Mouse (Mus musculus) neural tube, embryonic 11.5 days (tissue): ENCODE measurements around the gene Zfp850. TPM values are rescaled to one million over a fixed set of nuclear protein-coding genes. Genes with fewer than 3 reads are reported as not detected.

ENCODE experiments used
- ATAC-seq: fragments of 200-750 bp; cut with Nextera tagmentation; 2 replicates; pipeline ENCODE4 v1.8.0; 2017; ENCODE audit warnings: moderate number of reproducible peaks, mild to moderate bottlenecking, moderate TSS enrichment, moderate library complexity; ENCODE audit not compliant: insufficient read depth, low FRiP score, low TSS enrichment
- DNase-seq: peaks from one replicate; pipeline ENCODE4 v3.0.0-alpha.2; 2015; ENCODE audit warnings: low spot score
- H3K27ac ChIP-seq: fragments of 300-500 bp; sonication (generic); 2 replicates; pipeline ENCODE4 v1.5.1; 2014; ENCODE audit warnings: low read depth, mild to moderate bottlenecking, low read length
- H3K27me3 ChIP-seq: fragments of 300-500 bp; sonication (generic); 2 replicates; pipeline ENCODE4 v1.6.1; 2014; ENCODE audit warnings: mild to moderate bottlenecking, low read length, mixed read lengths; ENCODE audit not compliant: control insufficient read depth, insufficient read depth
- H3K36me3 ChIP-seq: fragments of 300-500 bp; sonication (generic); 2 replicates; pipeline ENCODE4 v1.6.1; 2014; ENCODE audit warnings: mild to moderate bottlenecking, low read length, moderate library complexity, mixed read lengths; ENCODE audit not compliant: control insufficient read depth, insufficient read depth
- H3K4me1 ChIP-seq: fragments of 300-500 bp; sonication (generic); 2 replicates; pipeline ENCODE4 v1.6.1; 2014; ENCODE audit warnings: low read length, mixed read lengths; ENCODE audit not compliant: control insufficient read depth, insufficient read depth
- H3K4me2 ChIP-seq: fragments of 300-500 bp; sonication (generic); 2 replicates; pipeline ENCODE4 v1.6.1; 2014; ENCODE audit warnings: low read depth, mild to moderate bottlenecking, moderate library complexity
- H3K4me3 ChIP-seq: fragments of 300-500 bp; sonication (generic); 2 replicates; pipeline ENCODE4 v1.5.1; 2014; ENCODE audit warnings: low read depth, low read length
- H3K9ac ChIP-seq: fragments of 300-500 bp; sonication (generic); 2 replicates; pipeline ENCODE4 v1.6.1; 2014; ENCODE audit warnings: mild to moderate bottlenecking, low read length
- H3K9me3 ChIP-seq: fragments of 300-500 bp; sonication (generic); 2 replicates; pipeline ENCODE4 v1.6.1; 2016; ENCODE audit warnings: low read length; ENCODE audit not compliant: control insufficient read depth
- WGBS: fragments of 180-500 bp; shearing (Covaris S2); extraction: QIAGEN DNeasy Blood & Tissue Kit; methylation state at CpG from one replicate; pipeline ENCODE4 v1.1.7; 2014; 5-methylcytosine and 5-hydroxymethylcytosine counted together
- polyA plus RNA-seq: library from polyadenylated mRNA; unstranded; fragments of >200 nt; fragmentation: Nextera tagmentation; extraction: Ambion mirVana; gene quantifications from 2 replicates; pipeline ENCODE4 v1.2.1, GENCODE M21; 2014

Zfp850 gene
- 9.4 and 10.7 TPM in 2 replicates for polyA plus RNA-seq

- H3K4me2 ChIP-seq = peak within 1 kb of the TSS; percentile 71
- DNase-seq (peak; percentile 86), ATAC-seq (peak; percentile 86)
- peak within 1 kb of the TSS; percentile 49 for H3K4me3 ChIP-seq
- under 1% methylated on average over 47 of the region's 47 CpGs for WGBS
- H3K4me1 ChIP-seq = peaks cover 3% of the 10 kb centered on the region; the same call in 1 of the 2 replicates
- H3K27ac ChIP-seq = no peak within 1 kb of the TSS
- no peaks in the 10 kb centered on the region for H3K27me3 ChIP-seq
- no peaks in the 10 kb centered on the region for H3K9me3 ChIP-seq
- no peaks in the 10 kb centered on the region for H3K36me3 ChIP-seq
- peak within 1 kb of the TSS; percentile 58 for H3K9ac ChIP-seq
Observed at GRCm38 (mm10) chr7:28013549-28014444, at the start of gene Zfp850. Zfp850 (minus strand) TSS chr7:28014115.

GRCm38 (mm10) chr7:28059972-28060371, 46.1 kb upstream of the Zfp850 start:
- H3K4me3 ChIP-seq = no peak overlapping the region
- H3K9me3 ChIP-seq = no peaks in the 10 kb centered on the region
- H3K4me1 ChIP-seq = no peaks in the 10 kb centered on the region
- ATAC-seq (no peak), DNase-seq (no peak)
- 97% methylated on average over 1 of the region's 1 CpGs for WGBS
- H3K27me3 ChIP-seq = no peaks in the 10 kb centered on the region
- H3K27ac ChIP-seq = no peak overlapping the region
- no peak overlapping the region for H3K4me2 ChIP-seq
- H3K9ac ChIP-seq = no peak overlapping the region
- H3K36me3 ChIP-seq = no peaks in the 10 kb centered on the region

DNA sequence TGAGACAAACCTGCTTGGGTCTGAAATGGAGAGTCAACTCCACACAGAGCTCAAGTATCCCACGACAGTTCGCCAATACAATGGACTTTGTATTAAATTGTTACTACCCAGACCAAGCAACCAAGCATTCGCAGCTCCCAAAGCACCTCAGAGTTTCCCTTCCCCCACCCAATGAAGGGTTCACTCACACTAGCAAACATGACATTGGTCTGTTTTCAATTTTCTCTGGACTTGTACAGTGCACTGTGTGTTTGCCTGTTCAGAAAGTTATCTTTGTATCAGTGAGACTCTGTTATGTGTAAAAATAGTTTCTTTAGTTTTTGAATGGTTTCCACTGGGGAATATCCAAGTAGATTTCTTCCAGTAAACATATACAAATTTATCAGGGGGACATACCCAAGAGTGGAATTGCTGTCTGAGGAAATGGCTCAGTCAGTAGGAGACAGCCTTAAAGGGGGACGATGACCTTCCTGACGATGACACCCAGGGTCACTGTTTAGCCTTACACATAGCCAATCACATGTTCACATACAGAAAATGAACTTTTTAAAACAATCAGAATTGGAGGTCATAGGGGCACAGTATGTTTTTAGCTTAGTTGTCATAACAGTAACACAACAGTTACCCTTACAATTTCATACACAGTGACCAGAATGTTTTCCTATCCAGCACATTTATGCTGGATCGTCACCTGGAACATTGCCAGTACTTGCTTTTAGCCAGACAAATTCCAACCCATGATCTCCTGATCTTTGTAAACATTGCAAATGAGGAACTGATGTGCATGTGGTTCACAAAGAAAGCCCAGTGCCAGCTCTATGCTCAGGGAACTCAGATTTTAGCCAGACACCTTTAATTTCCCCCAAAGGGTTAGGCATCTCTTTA, 39.4 kb upstream of the Zfp850 start:
- DNase-seq = no peak
- 84% methylated on average over 6 of the region's 6 CpGs for WGBS

DNA sequence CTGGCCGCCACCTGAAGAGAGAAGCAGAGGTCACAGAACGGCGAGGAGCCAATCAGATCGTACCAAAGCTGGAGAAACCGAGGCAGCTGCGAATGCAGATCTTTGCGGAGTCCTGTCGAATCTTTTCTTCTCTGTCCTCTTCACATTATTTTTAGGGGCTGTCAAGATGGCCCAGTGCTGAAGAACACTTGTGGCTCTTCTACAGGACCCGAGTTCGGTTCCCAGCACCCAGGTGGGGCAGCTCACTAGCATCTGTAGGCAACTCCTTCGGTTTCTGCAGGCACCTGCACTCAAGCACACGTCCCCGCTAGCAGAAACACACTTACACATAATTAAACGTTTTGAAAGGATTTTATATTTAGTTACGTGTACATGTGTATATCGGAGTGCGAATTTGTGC, 36.7 kb upstream of the Zfp850 start:
- ATAC-seq (no peak), DNase-seq (no peak)
- Histone ChIP-seq H3K27me3 (no peaks in the 10 kb centered on the region), H3K9me3 (no peaks in the 10 kb centered on the region), H3K4me1 (peaks cover 4% of the 10 kb centered on the region; the same call in 1 of the 2 replicates), H3K9ac (no peak overlapping the region), H3K36me3 (peaks cover 15% of the 10 kb centered on the region), H3K4me3 (no peak overlapping the region), H3K4me2 (peak overlapping the region; percentile 13; the same call in 1 of the 2 replicates), H3K27ac (no peak overlapping the region)
- 62% methylated on average over 17 of the region's 17 CpGs for WGBS

More for the DNA sequence above, 39.4 kb upstream of the Zfp850 start:
- Histone ChIP-seq H3K4me3 (no peak overlapping the region), H3K9ac (no peak overlapping the region), H3K9me3 (no peaks in the 10 kb centered on the region), H3K36me3 (peaks cover under 1% of the 10 kb centered on the region; the same call in 1 of the 2 replicates), H3K27ac (no peak overlapping the region), H3K4me2 (no peak overlapping the region), H3K4me1 (peaks cover 4% of the 10 kb centered on the region; the same call in 1 of the 2 replicates), H3K27me3 (no peaks in the 10 kb centered on the region)
- no peak for ATAC-seq

DNA sequence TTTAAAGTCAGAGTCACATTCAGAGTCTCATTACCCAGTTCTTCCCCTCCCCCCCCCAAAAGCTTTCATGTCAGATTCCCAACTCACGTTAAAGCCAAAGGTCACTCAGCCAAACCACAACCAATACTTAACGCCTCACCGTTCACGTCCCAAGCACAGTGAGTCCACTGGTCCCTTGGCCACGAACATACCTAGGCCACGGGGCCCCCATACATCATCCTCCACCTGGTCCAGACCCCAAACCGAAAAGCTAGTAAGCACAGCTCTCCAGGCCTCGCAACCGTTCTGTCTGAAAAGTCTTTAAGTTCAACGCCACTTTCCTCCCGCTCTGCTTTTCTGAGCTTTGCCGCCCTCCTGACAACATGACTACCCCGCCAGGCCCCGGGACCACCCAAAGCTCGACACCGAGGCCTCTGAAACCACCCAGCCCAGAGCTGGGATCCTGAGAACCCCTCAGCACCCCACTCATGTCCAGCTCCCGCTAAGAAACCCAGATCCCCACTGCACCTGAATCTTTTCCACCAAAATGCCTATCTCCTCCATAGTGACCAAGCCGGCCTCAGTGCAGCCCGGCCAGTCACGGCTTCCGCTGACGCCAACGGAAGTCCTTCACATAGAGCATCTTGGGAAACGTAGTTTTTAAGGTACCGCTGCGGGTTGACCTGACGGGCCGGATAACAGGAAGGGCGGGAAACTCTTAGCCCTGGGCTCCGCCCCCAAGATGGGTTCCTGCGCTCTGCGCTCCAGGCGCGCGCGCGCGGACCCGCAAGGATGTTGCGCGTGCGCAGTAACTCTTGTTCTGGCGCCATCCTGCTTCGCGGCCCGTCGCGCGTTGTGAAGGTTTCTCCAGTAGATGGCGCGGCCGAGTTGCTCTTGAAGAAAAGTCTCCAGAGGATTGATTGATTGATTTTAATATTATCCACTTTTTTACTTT, 35.8 kb upstream of the Zfp850 start, which contains the start of gene Psmc4:
TSS of gene Psmc4 (minus strand) at position 626 of the 934 bp plus-strand sequence.
- Histone ChIP-seq H3K36me3 (peaks cover 15% of the 10 kb centered on the region), H3K4me3 (peak within 1 kb of the TSS; percentile 65), H3K27me3 (no peaks in the 10 kb centered on the region), H3K4me2 (peak within 1 kb of the TSS; percentile 55), H3K9me3 (no peaks in the 10 kb centered on the region), H3K9ac (peak within 1 kb of the TSS; percentile 63), H3K27ac (no peak within 1 kb of the TSS), H3K4me1 (peaks cover 4% of the 10 kb centered on the region; the same call in 1 of the 2 replicates)
- DNase-seq (peak; percentile 99), ATAC-seq (peak; percentile 95)
- WGBS = under 1% methylated on average over 52 of the region's 52 CpGs

GRCm38 (mm10) chr7:28044524-28044923, 30.6 kb upstream of the Zfp850 start:
- no peak for DNase-seq
- Histone ChIP-seq H3K27me3 (no peaks in the 10 kb centered on the region), H3K9ac (no peak overlapping the region), H3K4me1 (peaks cover 4% of the 10 kb centered on the region; the same call in 1 of the 2 replicates), H3K9me3 (no peaks in the 10 kb centered on the region), H3K27ac (no peak overlapping the region), H3K4me3 (no peak overlapping the region), H3K36me3 (peaks cover 37% of the 10 kb centered on the region), H3K4me2 (no peak overlapping the region)
- no peak for ATAC-seq
- WGBS = 93% methylated on average over 4 of the region's 4 CpGs

GRCm38 (mm10) chr7:28014445-28014810, 513 bp upstream of the Zfp850 start:
- no peaks in the 10 kb centered on the region for H3K9me3 ChIP-seq
- H3K27ac ChIP-seq = no peak overlapping the region
- H3K36me3 ChIP-seq = no peaks in the 10 kb centered on the region
- H3K4me1 ChIP-seq = peaks cover 3% of the 10 kb centered on the region; the same call in 1 of the 2 replicates
- H3K9ac ChIP-seq = peak overlapping the region; percentile 58
- 23% methylated on average over 7 of the region's 7 CpGs for WGBS
- H3K4me3 ChIP-seq = peak overlapping the region; percentile 49
- DNase-seq (no peak), ATAC-seq (peak; percentile 50)
- no peaks in the 10 kb centered on the region for H3K27me3 ChIP-seq
- peak overlapping the region; percentile 71 for H3K4me2 ChIP-seq
